Mouse (Mus musculus) heart, postnatal 14 days (tissue): ENCODE measurements at regions not wholly inside any gene's neighbourhood (a gene's known extent, or its start where the extent isn't known, plus 50 kb on each side); places are given as distances from the start of the nearest gene placed in this dataset.

Experiments
- DNase-seq, 2 experiments: peaks; one replicate each; pipeline ENCODE4 v3.0.0; 2021 to 2022
- intact Hi-C: fragments of 180-260 bp; cut with DNase I; formaldehyde crosslinking; loops from one replicate; pipeline ENCODE4 v1.15.1; 2025

GRCm38 (mm10) chr4:67796050-67796449 lies 968.7 kb downstream of the Tlr4 start:
- no peak for DNase-seq
- intact Hi-C loops = no loop called here
